Mouse (Mus musculus): Measurements from ENCODE around the gene Meis1. TPM values are rescaled to one million over a fixed set of nuclear protein-coding genes. Genes with fewer than 3 reads are reported as not detected.

Meis1 gene
- polyA plus RNA-seq, 1 experiment from 2014 or later = 191 TPM

DNA sequence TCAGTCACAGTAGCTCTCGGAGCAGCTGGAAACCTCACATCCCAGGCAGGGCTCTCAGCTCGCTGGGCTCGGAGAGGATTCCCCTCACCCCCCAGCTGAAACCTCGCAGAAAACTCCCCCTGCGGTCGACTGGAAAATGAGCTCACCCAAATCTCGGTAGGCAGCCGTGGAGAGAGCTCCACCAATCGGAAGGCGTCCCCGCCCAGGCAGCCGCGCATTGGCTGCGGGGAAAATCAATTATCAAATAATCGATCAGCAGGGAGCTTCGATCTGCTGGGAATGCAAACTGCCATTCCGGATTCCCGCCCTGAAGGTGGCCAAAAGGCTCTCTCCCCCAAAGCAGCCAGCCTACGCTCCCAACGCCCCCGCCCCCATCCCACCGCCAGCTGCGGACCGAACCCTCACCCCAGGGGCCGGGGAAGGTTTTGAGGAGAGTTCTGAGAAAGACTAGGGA, 1.6 kb upstream of the Meis1 start:
- no peaks in the 10 kb centered on the region for H3K27me3 ChIP-seq (replicated peaks)
- peak; percentile 86 for ATAC-seq (ENCODE audit: low FRiP score, low read depth)
- no peaks in the 10 kb centered on the region for H3K9me3 ChIP-seq
- under 1% methylated on average over 25 of the region's 25 CpGs for WGBS
- peak overlapping the region; percentile 92 for H3K4me2 ChIP-seq (replicated peaks)
- peak overlapping the region; percentile 77 for H3K4me3 ChIP-seq
- H3K27ac ChIP-seq = peak overlapping the region; percentile 99
- peak overlapping the region; percentile 100 for H3K9ac ChIP-seq
- no peaks in the 10 kb centered on the region; the same call in 1 of the 2 replicates for H3K36me3 ChIP-seq
- H3K4me1 ChIP-seq = peaks cover 27% of the 10 kb centered on the region

- under 1% methylated on average over 67 of the region's 67 CpGs for WGBS
- H3K4me1 ChIP-seq = peaks cover 27% of the 10 kb centered on the region
- H3K4me3 ChIP-seq = peak overlapping the region; percentile 77
- peaks cover 3% of the 10 kb centered on the region; the same call in 1 of the 2 replicates for H3K36me3 ChIP-seq
- peak overlapping the region; percentile 100 for H3K9ac ChIP-seq
- peak overlapping the region; percentile 99 for H3K27ac ChIP-seq
- H3K4me2 ChIP-seq (replicated peaks) = peak overlapping the region; percentile 92
- peak; percentile 25; the same call in 1 of the 2 replicates for ATAC-seq (ENCODE audit: low FRiP score, low read depth)
- no peaks in the 10 kb centered on the region for H3K9me3 ChIP-seq
- no peaks in the 10 kb centered on the region for H3K27me3 ChIP-seq (replicated peaks)
These were observed 703 bp upstream of the Meis1 start for GRCm38 (mm10) chr11:19019204-19020171.

- H3K4me1 ChIP-seq = peaks cover 32% of the 10 kb centered on the region
- peak overlapping the region; percentile 92 for H3K4me2 ChIP-seq (replicated peaks)
These were observed 919 bp downstream of the Meis1 start for GRCm38 (mm10) chr11:19017719-19018413.

DNA sequence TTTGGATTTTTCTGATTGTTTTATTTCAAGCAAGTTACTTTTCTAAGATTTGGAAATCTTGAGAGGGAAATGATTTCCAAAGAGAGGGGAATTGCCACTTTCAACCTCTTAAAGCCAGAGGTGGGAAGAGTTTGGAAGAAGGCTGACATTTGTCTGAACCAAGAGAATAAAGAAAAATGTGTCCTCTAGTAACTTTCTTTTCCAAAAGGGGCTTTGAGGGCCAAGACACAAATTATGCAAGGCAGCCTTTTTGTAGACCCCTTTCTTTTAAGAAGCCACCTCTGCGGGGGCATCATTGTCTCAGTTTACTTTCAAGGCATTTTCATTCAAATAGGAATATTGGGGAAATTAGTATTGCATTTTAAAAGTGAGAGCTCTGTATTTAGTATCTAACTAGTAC, 1.5 kb downstream of the Meis1 start:
- Histone ChIP-seq H3K4me1 (peaks cover 32% of the 10 kb centered on the region), H3K27ac (peak overlapping the region; percentile 90), H3K4me2 (replicated peaks) (peak overlapping the region; percentile 92), H3K4me3 (peak overlapping the region; percentile 77), H3K27me3 (replicated peaks) (no peaks in the 10 kb centered on the region), H3K9ac (peak overlapping the region; percentile 100), H3K36me3 (peaks cover 17% of the 10 kb centered on the region; the same call in 1 of the 2 replicates), H3K9me3 (no peaks in the 10 kb centered on the region)
- ATAC-seq (ENCODE audit: low FRiP score, low read depth) = no peak
- 0% methylated on average over 1 of the region's 1 CpGs for WGBS

More at GRCm38 (mm10) chr11:19017719-19018413, 919 bp downstream of the Meis1 start:
- peak overlapping the region; percentile 100 for H3K9ac ChIP-seq
- no peaks in the 10 kb centered on the region for H3K27me3 ChIP-seq (replicated peaks)
- ATAC-seq (ENCODE audit: low FRiP score, low read depth) = no peak
- peak overlapping the region; percentile 99 for H3K27ac ChIP-seq
- H3K36me3 ChIP-seq = peaks cover 17% of the 10 kb centered on the region; the same call in 1 of the 2 replicates
- peak overlapping the region; percentile 77 for H3K4me3 ChIP-seq
- H3K9me3 ChIP-seq = no peaks in the 10 kb centered on the region
- WGBS = under 1% methylated on average over 14 of the region's 14 CpGs

- Histone ChIP-seq H3K36me3 (peaks cover 17% of the 10 kb centered on the region; the same call in 1 of the 2 replicates), H3K27ac (peak overlapping the region; percentile 90), H3K4me3 (peak overlapping the region; percentile 77), H3K27me3 (replicated peaks) (no peaks in the 10 kb centered on the region), H3K4me2 (replicated peaks) (peak overlapping the region; percentile 92), H3K9ac (peak overlapping the region; percentile 100), H3K9me3 (no peaks in the 10 kb centered on the region), H3K4me1 (peaks cover 32% of the 10 kb centered on the region)
- ATAC-seq (ENCODE audit: low FRiP score, low read depth) = no peak
- under 1% methylated on average over 10 of the region's 10 CpGs for WGBS
These were observed 2.1 kb downstream of the Meis1 start for GRCm38 (mm10) chr11:19016481-19017220.

DNA sequence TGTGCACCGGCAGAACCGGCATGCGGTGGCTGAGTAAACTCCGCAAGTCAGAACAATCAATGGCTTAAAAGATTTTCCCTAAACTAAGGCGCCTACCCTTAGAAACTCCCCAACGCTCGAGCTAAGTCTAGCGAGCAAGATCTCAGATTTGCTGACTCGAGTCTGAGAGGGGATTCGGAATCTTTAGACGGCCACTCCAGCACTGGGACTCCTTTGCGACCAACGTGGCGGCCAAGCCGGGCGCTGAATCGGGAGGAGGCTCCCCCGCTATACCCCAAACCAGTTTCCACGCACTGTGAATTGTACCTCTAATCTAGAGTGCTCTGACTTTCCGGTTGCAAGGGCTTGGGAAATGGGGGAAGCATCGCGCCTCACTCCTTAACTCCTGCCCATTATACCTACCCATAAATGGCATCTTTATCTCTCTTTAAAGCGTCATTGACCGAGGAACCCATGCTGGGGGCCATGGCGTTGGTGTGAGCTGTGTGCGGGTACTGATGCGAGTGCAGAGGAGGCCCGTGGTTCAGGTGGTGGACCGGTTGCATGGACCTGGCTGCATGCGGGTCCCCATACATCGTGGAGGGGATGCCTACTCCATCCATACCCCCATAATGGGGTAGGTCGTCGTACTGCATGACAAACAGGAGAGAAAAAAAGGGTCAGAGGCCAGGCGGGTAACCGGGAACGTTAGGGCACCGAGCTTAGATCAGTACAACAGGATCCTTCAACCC, 2.9 kb downstream of the Meis1 start:
- peak overlapping the region; percentile 92 for H3K4me2 ChIP-seq (replicated peaks)
- WGBS = under 1% methylated on average over 37 of the region's 37 CpGs

GRCm38 (mm10) chr11:19015381-19015730, 3.4 kb downstream of the Meis1 start:
- peak overlapping the region; percentile 90 for H3K27ac ChIP-seq
- peaks cover 32% of the 10 kb centered on the region for H3K4me1 ChIP-seq
- no peaks in the 10 kb centered on the region for H3K27me3 ChIP-seq (replicated peaks)
- peak overlapping the region; percentile 92 for H3K4me2 ChIP-seq (replicated peaks)
- 1% methylated on average over 5 of the region's 5 CpGs for WGBS
- H3K4me3 ChIP-seq = peak overlapping the region; percentile 77
- H3K9me3 ChIP-seq = no peaks in the 10 kb centered on the region
- H3K36me3 ChIP-seq = peaks cover 17% of the 10 kb centered on the region; the same call in 1 of the 2 replicates
- H3K9ac ChIP-seq = peak overlapping the region; percentile 100
- ATAC-seq (ENCODE audit: low FRiP score, low read depth) = no peak

More for the DNA sequence above, 2.9 kb downstream of the Meis1 start:
- peak overlapping the region; percentile 77 for H3K4me3 ChIP-seq
- peak overlapping the region; percentile 90 for H3K27ac ChIP-seq
- H3K9me3 ChIP-seq = no peaks in the 10 kb centered on the region
- peak overlapping the region; percentile 100 for H3K9ac ChIP-seq
- H3K36me3 ChIP-seq = peaks cover 17% of the 10 kb centered on the region; the same call in 1 of the 2 replicates
- H3K4me1 ChIP-seq = peaks cover 31% of the 10 kb centered on the region
- ATAC-seq (ENCODE audit: low FRiP score, low read depth) = no peak
- H3K27me3 ChIP-seq (replicated peaks) = no peaks in the 10 kb centered on the region

DNA sequence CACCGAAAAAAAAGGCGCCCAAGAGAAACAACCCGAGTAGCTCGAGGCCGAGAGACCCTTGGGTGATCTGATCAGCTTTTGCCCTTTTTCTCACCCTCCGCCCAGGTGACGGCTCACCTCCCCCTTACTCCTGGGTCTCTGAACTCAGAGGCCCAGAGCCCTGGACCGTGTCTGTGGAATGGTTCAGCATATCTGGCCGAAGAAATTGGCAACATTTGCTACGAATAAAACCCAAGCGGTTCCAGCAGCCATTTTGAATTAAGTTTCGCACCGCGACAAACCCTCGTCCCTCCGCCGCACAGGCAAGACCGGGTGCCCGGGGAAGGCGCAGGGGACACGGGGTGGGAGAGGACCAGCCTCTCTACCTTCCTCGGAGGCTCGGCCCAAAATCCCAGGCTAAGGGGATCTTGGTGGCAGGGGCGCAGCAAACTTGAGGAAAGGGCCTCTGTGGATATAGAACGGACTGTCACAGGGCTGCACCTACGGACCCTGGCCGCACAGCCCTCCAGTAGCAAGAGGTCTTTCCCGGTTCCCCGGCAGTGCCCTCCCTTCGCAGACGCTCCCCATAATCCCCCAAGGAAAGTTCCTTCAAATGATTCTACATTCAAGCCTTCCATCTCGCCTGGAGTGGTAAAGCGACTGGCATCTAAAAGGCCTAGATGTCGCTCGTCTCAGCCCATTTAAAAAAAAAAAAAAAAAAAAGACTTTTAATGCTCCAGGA, 4.2 kb downstream of the Meis1 start:
- H3K27ac ChIP-seq = peak overlapping the region; percentile 90
- H3K4me3 ChIP-seq = peak overlapping the region; percentile 77
- H3K27me3 ChIP-seq (replicated peaks) = no peaks in the 10 kb centered on the region
- under 1% methylated on average over 35 of the region's 35 CpGs for WGBS
- peaks cover 17% of the 10 kb centered on the region; the same call in 1 of the 2 replicates for H3K36me3 ChIP-seq
- H3K4me1 ChIP-seq = peaks cover 39% of the 10 kb centered on the region
- peak overlapping the region; percentile 100 for H3K9ac ChIP-seq
- H3K4me2 ChIP-seq (replicated peaks) = peak overlapping the region; percentile 92
- no peak for ATAC-seq (ENCODE audit: low FRiP score, low read depth)
- no peaks in the 10 kb centered on the region for H3K9me3 ChIP-seq

- no peaks in the 10 kb centered on the region for H3K27me3 ChIP-seq (replicated peaks)
- ATAC-seq (ENCODE audit: low FRiP score, low read depth) = no peak
- peaks cover 17% of the 10 kb centered on the region; the same call in 1 of the 2 replicates for H3K36me3 ChIP-seq
- peak overlapping the region; percentile 77 for H3K4me3 ChIP-seq
- H3K4me1 ChIP-seq = peaks cover 40% of the 10 kb centered on the region
- no peaks in the 10 kb centered on the region for H3K9me3 ChIP-seq
- peak overlapping the region; percentile 92 for H3K4me2 ChIP-seq (replicated peaks)
- H3K9ac ChIP-seq = peak overlapping the region; percentile 100
- peak overlapping the region; percentile 90 for H3K27ac ChIP-seq
- WGBS = 2% methylated on average over 12 of the region's 12 CpGs
These were observed 4.7 kb downstream of the Meis1 start for GRCm38 (mm10) chr11:19014113-19014440.

- Histone ChIP-seq H3K9me3 (no peaks in the 10 kb centered on the region), H3K27me3 (replicated peaks) (no peaks in the 10 kb centered on the region), H3K4me2 (replicated peaks) (peak overlapping the region; percentile 92), H3K27ac (peak overlapping the region; percentile 90), H3K36me3 (peaks cover 17% of the 10 kb centered on the region; the same call in 1 of the 2 replicates), H3K4me3 (peak overlapping the region; percentile 77), H3K9ac (peak overlapping the region; percentile 100), H3K4me1 (peaks cover 46% of the 10 kb centered on the region)
- WGBS = 3% methylated on average over 25 of the region's 25 CpGs
- peak; percentile 71 for ATAC-seq (ENCODE audit: low FRiP score, low read depth)
These were observed 5.4 kb downstream of the Meis1 start for GRCm38 (mm10) chr11:19013141-19014112.
